Mouse (Mus musculus): ENCODE measurements at regions not wholly inside any gene's neighbourhood (a gene's known extent, or its start where the extent isn't known, plus 50 kb on each side); places are given as distances from the start of the nearest gene placed in this dataset.
A peak's percentile ranks its signal among the peaks of the same experiment; 100 is the strongest.

DNA sequence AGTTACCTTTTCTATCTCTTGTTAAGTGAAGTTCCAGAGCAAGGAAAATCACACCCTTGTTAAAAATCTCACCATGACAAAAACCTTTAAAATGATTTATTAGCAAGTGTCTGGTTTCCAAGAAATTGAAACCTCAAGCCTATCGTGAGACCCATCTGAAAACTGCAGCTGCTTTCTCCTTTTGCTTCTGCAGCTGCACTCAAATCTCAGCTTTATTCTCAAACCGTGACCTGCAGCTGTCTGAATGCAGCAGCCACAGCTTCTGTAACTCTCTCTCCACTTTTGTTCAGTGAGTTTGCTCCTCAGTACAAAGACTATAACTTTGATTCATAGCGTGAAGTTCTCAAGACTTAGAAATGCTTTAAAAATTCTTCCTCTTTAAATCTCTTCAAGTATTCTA lies 713.3 kb upstream of the Pom121l12 start:
- Histone ChIP-seq H3K4me1 (ENCODE audit: control insufficient read depth, insufficient read depth, low read length) (no peaks in the 10 kb centered on the region), H3K9ac (ENCODE audit: low read length) (no peak overlapping the region), H3K4me2 (no peak overlapping the region), H3K9me3 (ENCODE audit: control insufficient read depth, low read length) (no peaks in the 10 kb centered on the region), H3K27me3 (ENCODE audit: control insufficient read depth, insufficient read depth, low read length) (no peaks in the 10 kb centered on the region), H3K27ac (ENCODE audit: low read depth, low read length) (no peak overlapping the region), H3K4me3 (ENCODE audit: low read depth, low read length) (no peak overlapping the region), H3K36me3 (ENCODE audit: control insufficient read depth, insufficient read depth, low read length) (no peaks in the 10 kb centered on the region)
- ATAC-seq (ENCODE audit: low FRiP score) = peak; percentile 69
- DNase-seq (ENCODE audit: low spot score, missing footprints) = no peak
- WGBS = 35% methylated on average over 3 of the region's 3 CpGs

DNA sequence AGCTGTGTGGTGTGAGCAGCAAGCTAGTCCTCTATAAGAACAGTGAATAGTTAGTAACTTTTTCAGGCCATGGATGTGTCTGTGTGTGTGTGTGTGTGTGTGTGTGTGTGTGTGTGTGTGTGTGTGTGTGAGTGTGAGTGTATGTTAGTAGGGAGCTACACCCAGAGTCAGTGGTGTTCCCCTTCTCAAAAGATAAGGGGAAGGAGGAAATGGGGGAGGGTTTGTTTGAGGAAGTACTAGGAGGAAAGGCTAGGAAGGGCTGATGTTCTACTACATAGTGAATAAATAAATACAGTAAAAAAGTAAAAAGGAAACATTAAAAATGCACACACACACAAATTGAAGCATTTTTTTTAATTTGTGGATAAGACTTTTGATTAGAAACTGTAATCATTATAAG lies 705.8 kb upstream of the Pom121l12 start:
- Histone ChIP-seq H3K9me3 (ENCODE audit: control insufficient read depth, low read length) (no peaks in the 10 kb centered on the region), H3K4me1 (ENCODE audit: control insufficient read depth, insufficient read depth, low read length) (no peaks in the 10 kb centered on the region), H3K27me3 (ENCODE audit: control insufficient read depth, insufficient read depth, low read length) (no peaks in the 10 kb centered on the region), H3K27ac (ENCODE audit: low read depth, low read length) (no peak overlapping the region), H3K4me2 (no peak overlapping the region), H3K36me3 (ENCODE audit: control insufficient read depth, insufficient read depth, low read length) (no peaks in the 10 kb centered on the region), H3K4me3 (ENCODE audit: low read depth, low read length) (no peak overlapping the region), H3K9ac (ENCODE audit: low read length) (no peak overlapping the region)
- DNase-seq (ENCODE audit: low spot score, missing footprints) (no peak), ATAC-seq (ENCODE audit: low FRiP score) (no peak)

All from midbrain, embryonic 11.5 days (tissue).